Comparison of ENCODE assay signal across 10 mouse cellular contexts in genomic region chr10:127738151-127738882, GRCm38 (mm10). TPM values are rescaled to one million over a fixed set of nuclear protein-coding genes. Genes with fewer than 3 reads are reported as not detected.
DNase-seq lines count a peak whose midpoint lies in the region; ATAC-seq lines count a peak whose summit lies in the region.
"Had no signal": no experiment of that assay in that cellular context is flagged by ENCODE, and none has a peak within 500 bp of the region (broad histone marks: within the 10 kb centered on the region; RNA-seq: fewer than 3 reads in every experiment).

No protein-coding gene starts in this region.

- H3K4me3 ChIP-seq in embryonic facial prominence, embryonic 11.5 days (ENCODE audit: low read depth, low read length) = no peak overlapping the region
- no peak overlapping the region for H3K4me3 ChIP-seq in hindbrain, embryonic 11.5 days (ENCODE audit: low read depth, low read length)
- H3K4me3 ChIP-seq in limb, embryonic 13.5 days = no peak overlapping the region

- no peak overlapping the region for H3K9ac ChIP-seq in embryonic facial prominence, embryonic 11.5 days (replicated peaks; ENCODE audit: low read length)
- no peak overlapping the region for H3K9ac ChIP-seq in hindbrain, embryonic 11.5 days (ENCODE audit: low read depth, low read length)
- H3K9ac ChIP-seq in limb, embryonic 13.5 days = no peak overlapping the region

- peak; percentile 60 for DNase-seq in adrenal gland, postnatal 10 days
- DNase-seq in adrenal gland, adult 18-20 months (ENCODE audit: low spot score in 2 of 2) = no peak
- peak; percentile 65 for DNase-seq in ES-CJ7 (ENCODE audit: low read depth, low spot score)
- peak; percentile 62 for DNase-seq in embryonic facial prominence, embryonic 11.5 days (ENCODE audit: low spot score)
- DNase-seq in hindbrain, embryonic 11.5 days (ENCODE audit: low spot score) = peak; percentile 54
- DNase-seq in retina, embryonic 14.5 days (ENCODE audit: low spot score) = peak; percentile 62

- no peak overlapping the region for H3K27ac ChIP-seq in embryonic facial prominence, embryonic 11.5 days (replicated peaks; ENCODE audit: low read depth, low read length)
- no peak overlapping the region for H3K27ac ChIP-seq in hindbrain, embryonic 11.5 days (ENCODE audit: low read depth, low read length)
- H3K27ac ChIP-seq in limb, embryonic 13.5 days = peak overlapping the region; percentile 28; the same call in 1 of the 2 replicates

- H3K4me1 ChIP-seq in embryonic facial prominence, embryonic 11.5 days (ENCODE audit: control insufficient read depth, insufficient read depth, low read length) = no peaks in the 10 kb centered on the region
- no peaks in the 10 kb centered on the region for H3K4me1 ChIP-seq in hindbrain, embryonic 11.5 days (replicated peaks; ENCODE audit: control insufficient read depth, insufficient read depth, low read length)
- peaks cover 15% of the 10 kb centered on the region for H3K4me1 ChIP-seq in limb, embryonic 13.5 days

- H3K4me2 ChIP-seq in embryonic facial prominence, embryonic 11.5 days (ENCODE audit: low read depth, low read length) = no peak overlapping the region
- no peak overlapping the region for H3K4me2 ChIP-seq in hindbrain, embryonic 11.5 days (replicated peaks; ENCODE audit: low read depth, low read length)
- H3K4me2 ChIP-seq in limb, embryonic 13.5 days (replicated peaks) = peak overlapping the region; percentile 83

- H3K9me3 ChIP-seq in embryonic facial prominence, embryonic 11.5 days (replicated peaks; ENCODE audit: control insufficient read depth, low read length) = no peaks in the 10 kb centered on the region
- no peaks in the 10 kb centered on the region for H3K9me3 ChIP-seq in hindbrain, embryonic 11.5 days (ENCODE audit: control insufficient read depth, low read length)
- no peaks in the 10 kb centered on the region for H3K9me3 ChIP-seq in limb, embryonic 13.5 days
- H3K9me3 ChIP-seq: neural tube, embryonic 13.5 days had no signal

- 50% methylated on average over 13 of the region's 13 CpGs for WGBS in embryonic facial prominence, embryonic 11.5 days
- 56% methylated on average over 13 of the region's 13 CpGs for WGBS in hindbrain, embryonic 11.5 days
- WGBS in limb, embryonic 13.5 days = 46% methylated on average over 13 of the region's 13 CpGs

- no peaks in the 10 kb centered on the region for H3K27me3 ChIP-seq in embryonic facial prominence, embryonic 11.5 days (ENCODE audit: control insufficient read depth, insufficient read depth, low read length)
- H3K27me3 ChIP-seq in hindbrain, embryonic 11.5 days (ENCODE audit: control insufficient read depth, insufficient read depth, low read length) = no peaks in the 10 kb centered on the region
- H3K27me3 ChIP-seq in limb, embryonic 13.5 days = no peaks in the 10 kb centered on the region
- H3K27me3 ChIP-seq: neural tube, embryonic 13.5 days; Patski had no signal

- ATAC-seq in embryonic facial prominence, embryonic 11.5 days (replicated peaks; ENCODE audit: insufficient number of reproducible peaks, low FRiP score, low TSS enrichment, low read depth) = no peak
- ATAC-seq in hindbrain, embryonic 11.5 days (ENCODE audit: low FRiP score) = no peak
- ATAC-seq in limb, embryonic 13.5 days (ENCODE audit: low FRiP score, low read depth) = no peak
- ATAC-seq in monocyte, adult 5-6 weeks (replicated peaks; ENCODE audit: insufficient number of reproducible peaks, low FRiP score, low TSS enrichment, poor library complexity, severe bottlenecking) = no peak

- H3K36me3 ChIP-seq in embryonic facial prominence, embryonic 11.5 days (replicated peaks; ENCODE audit: control insufficient read depth, insufficient read depth, low read depth, low read length) = peaks cover 20% of the 10 kb centered on the region
- peaks cover 21% of the 10 kb centered on the region for H3K36me3 ChIP-seq in hindbrain, embryonic 11.5 days (ENCODE audit: control insufficient read depth, insufficient read depth, low read length)
- peaks cover 23% of the 10 kb centered on the region for H3K36me3 ChIP-seq in limb, embryonic 13.5 days

RNA-seq across cellular contexts. Expression of gene Zbtb39, which starts 1.0 kb away (rescaled TPM):
- 10 to 100 TPM; 10.8 to 11.0 TPM for total RNA-seq in adrenal gland, postnatal 10 days (2021)
- total RNA-seq in adrenal gland, adult 18-20 months (2021) = 10 to 100 TPM; 12.3 to 13.1 TPM
- 6.5 and 7.4 TPM in 2 replicates for polyA plus RNA-seq in embryonic facial prominence, embryonic 11.5 days (2014; fragmentation: Nextera tagmentation; extraction: Ambion mirVana)
- polyA plus RNA-seq in hindbrain, embryonic 11.5 days (2014; fragmentation: Nextera tagmentation; extraction: Ambion mirVana) = 7.2 and 9.3 TPM in 2 replicates
- 3.9 and 4.0 TPM in 2 replicates for polyA plus RNA-seq in limb, embryonic 13.5 days (2015; fragmentation: Nextera tagmentation; extraction: Ambion mirVana)
- 4.8 to 9.7 TPM (median 6.3 TPM) in 3 replicates for total RNA-seq in monocyte, adult 5-6 weeks (2017)

RNA-seq across cellular contexts. Expression of gene Gpr182, which starts 13.2 kb away (rescaled TPM):
- total RNA-seq in adrenal gland, postnatal 10 days (2021) = 10 to 100 TPM; 10.4 to 14.3 TPM
- total RNA-seq in adrenal gland, adult 18-20 months (2021) = 10 to 100 TPM in 1 of 2 experiments, 1 to 10 TPM in 1; 4.6 to 11.4 TPM
- 0.28 and 0.45 TPM in 2 replicates for polyA plus RNA-seq in embryonic facial prominence, embryonic 11.5 days (2014; fragmentation: Nextera tagmentation; extraction: Ambion mirVana)
- 0.25 and 0.63 TPM in 2 replicates for polyA plus RNA-seq in hindbrain, embryonic 11.5 days (2014; fragmentation: Nextera tagmentation; extraction: Ambion mirVana)
- 0.54 and 0.71 TPM in 2 replicates for polyA plus RNA-seq in limb, embryonic 13.5 days (2015; fragmentation: Nextera tagmentation; extraction: Ambion mirVana)
- not detected in 3 replicates for total RNA-seq in monocyte, adult 5-6 weeks (2017)

RNA-seq across cellular contexts. Expression of gene Tac2, which starts 14.0 kb away (rescaled TPM):
- total RNA-seq in adrenal gland, postnatal 10 days (2021) = not detected
- not detected for total RNA-seq in adrenal gland, adult 18-20 months (2021)
- 1.9 and 2.9 TPM in 2 replicates for polyA plus RNA-seq in embryonic facial prominence, embryonic 11.5 days (2014; fragmentation: Nextera tagmentation; extraction: Ambion mirVana)
- not detected in 2 replicates for polyA plus RNA-seq in hindbrain, embryonic 11.5 days (2014; fragmentation: Nextera tagmentation; extraction: Ambion mirVana)
- 0.70 and 1.8 TPM in 2 replicates for polyA plus RNA-seq in limb, embryonic 13.5 days (2015; fragmentation: Nextera tagmentation; extraction: Ambion mirVana)
- not detected in 3 replicates for total RNA-seq in monocyte, adult 5-6 weeks (2017)
- polyA plus RNA-seq: Patski had no signal

RNA-seq across cellular contexts. Expression of gene Rdh1, which starts 21.2 kb away (rescaled TPM):
- total RNA-seq in adrenal gland, postnatal 10 days (2021) = under 1 TPM; 0.48 to 1.00 TPM
- total RNA-seq in adrenal gland, adult 18-20 months (2021) = 1 to 10 TPM; 2.4 to 5.9 TPM
- polyA plus RNA-seq in embryonic facial prominence, embryonic 11.5 days (2014; fragmentation: Nextera tagmentation; extraction: Ambion mirVana) = not detected in 2 replicates
- polyA plus RNA-seq in hindbrain, embryonic 11.5 days (2014; fragmentation: Nextera tagmentation; extraction: Ambion mirVana) = 0.05 TPM in 1 of 2 replicates, not detected in the other
- not detected in 2 replicates for polyA plus RNA-seq in limb, embryonic 13.5 days (2015; fragmentation: Nextera tagmentation; extraction: Ambion mirVana)
- not detected in 3 replicates for total RNA-seq in monocyte, adult 5-6 weeks (2017)
- polyA plus RNA-seq: neural tube, embryonic 13.5 days had no signal

RNA-seq across cellular contexts. Expression of gene Rdh16f1, which starts 21.3 kb away (rescaled TPM):
- total RNA-seq in adrenal gland, postnatal 10 days (2021) = 1 to 10 TPM in 1 of 2 experiments, under 1 TPM in 1; 0.70 to 1.4 TPM
- 1 to 10 TPM; 3.9 to 7.3 TPM for total RNA-seq in adrenal gland, adult 18-20 months (2021)
- polyA plus RNA-seq in embryonic facial prominence, embryonic 11.5 days (2014; fragmentation: Nextera tagmentation; extraction: Ambion mirVana) = not detected in 2 replicates
- polyA plus RNA-seq in hindbrain, embryonic 11.5 days (2014; fragmentation: Nextera tagmentation; extraction: Ambion mirVana) = not detected in 2 replicates
- polyA plus RNA-seq in limb, embryonic 13.5 days (2015; fragmentation: Nextera tagmentation; extraction: Ambion mirVana) = not detected in 2 replicates
- total RNA-seq in monocyte, adult 5-6 weeks (2017) = not detected in 3 replicates
- polyA plus RNA-seq: neural tube, embryonic 13.5 days had no signal

Comparison
In these comparisons a context has a peak if more than half of its experiments do, and no peak if none do; other contexts are left out.
1. DNase-seq: peak in adrenal gland, postnatal 10 days (single experiment), ES-CJ7 (single experiment), embryonic facial prominence, embryonic 11.5 days (single experiment), hindbrain, embryonic 11.5 days (single experiment) and retina, embryonic 14.5 days (single experiment); none in adrenal gland, adult 18-20 months (0 of 2).